Mouse (Mus musculus) heart, adult 2 months (tissue): ENCODE results near the gene Brd4. TPM values are rescaled to one million over a fixed set of nuclear protein-coding genes. Genes with fewer than 3 reads are reported as not detected.

Experiments used
- DNase-seq, 2 experiments: peaks; one replicate each; pipeline ENCODE4 v3.0.0; 2021
- H3K27ac ChIP-seq: fragments of 200-600 bp; 2 replicates; pipeline ENCODE4 v1.8.1; 2022
- H3K27me3 ChIP-seq: fragments of 200-500 bp; 2 replicates; pipeline ENCODE4 v1.6.1; 2012; ENCODE audit warnings: mild to moderate bottlenecking, low read length, inconsistent platforms, mixed read lengths; ENCODE audit not compliant: control insufficient read depth, insufficient read depth
- H3K36me3 ChIP-seq: fragments of 200-500 bp; 2 replicates; pipeline ENCODE4 v1.6.1; 2012; ENCODE audit warnings: low read length, inconsistent platforms; ENCODE audit not compliant: control insufficient read depth, insufficient read depth
- H3K4me1 ChIP-seq: fragments of 200-500 bp; 2 replicates; pipeline ENCODE4 v1.6.1; 2011; ENCODE audit warnings: low read length; ENCODE audit not compliant: control insufficient read depth, insufficient read depth
- H3K4me3 ChIP-seq: fragments of 200-600 bp; 2 replicates; pipeline ENCODE4 v1.8.1; 2022
- H3K79me2 ChIP-seq: fragments of 200-500 bp; replicated peaks from 2 replicates; pipeline ENCODE4 v1.6.1; 2012; ENCODE audit warnings: mild to moderate bottlenecking, inconsistent platforms, low read length, moderate library complexity, mixed read lengths; ENCODE audit not compliant: control insufficient read depth, insufficient read depth
- H3K9ac ChIP-seq: fragments of 200-500 bp; 2 replicates; pipeline ENCODE4 v1.6.1; 2012; ENCODE audit warnings: low read depth, mild to moderate bottlenecking, control low read depth, inconsistent platforms, low read length, mixed read lengths
- CTCF ChIP-seq: fragments of 200-600 bp; IDR thresholded peaks from 2 replicates; pipeline ENCODE4 v1.8.1; 2022; ENCODE audit warnings: antibody characterized with exemption, mild to moderate bottlenecking, moderate library complexity
- EP300 ChIP-seq: fragments of 200-500 bp; IDR thresholded peaks from 2 replicates; pipeline ENCODE4 v1.6.1; 2011; ENCODE audit warnings: low read depth, low read length, control low read depth; ENCODE audit not compliant: insufficient read depth
- POLR2A ChIP-seq: fragments of 200-500 bp; IDR thresholded peaks from 2 replicates; pipeline ENCODE4 v1.6.1; 2011; ENCODE audit warnings: mild to moderate bottlenecking, low read depth, low read length, control low read depth; ENCODE audit not compliant: insufficient read depth
- WGBS: fragments of 180-500 bp; shearing (Covaris S2); methylation state at CpG from one replicate; pipeline ENCODE4 v1.1.7; 2018; 5-methylcytosine and 5-hydroxymethylcytosine counted together
- intact Hi-C: fragments of 180-260 bp; cut with DNase I; formaldehyde crosslinking; loops from one replicate; pipeline ENCODE4 v1.15.1; 2025
- polyA plus RNA-seq: library from polyadenylated mRNA; depleted of rRNA; stranded (reverse); fragments of >200 nt; gene quantifications from 2 replicates; pipeline ENCODE4 v1.2.3, GENCODE M21; 2012
- total RNA-seq, 2 experiments: library from RNA; stranded (reverse); gene quantifications; 2 replicates each; pipeline ENCODE4 v1.2.3; 2021

Brd4 gene
- total and polyA plus RNA-seq, 3 experiments = 21.7 to 55.6 (median 53.3) TPM

- intact Hi-C loops = no loop called here
- H3K9ac ChIP-seq = no peak overlapping the region
- H3K27me3 ChIP-seq = no peaks in the 10 kb centered on the region
- H3K27ac ChIP-seq = no peak overlapping the region
- TF ChIP-seq CTCF (no peak), EP300 (no peak), POLR2A (no peak)
- peaks cover 3% of the 10 kb centered on the region for H3K36me3 ChIP-seq
- WGBS = 55% methylated on average over 5 of the region's 5 CpGs
- DNase-seq = no peak
- 0 out of 2 replicates have a peak, but pooled peaks cover 1% of the 10 kb centered on the region for H3K79me2 ChIP-seq
- H3K4me1 ChIP-seq = peaks cover 3% of the 10 kb centered on the region
- no peak overlapping the region for H3K4me3 ChIP-seq
Observed at GRCm38 (mm10) chr17:32313892-32314291, 29.4 kb upstream of the Brd4 start.

GRCm38 (mm10) chr17:32312801-32313200 is 28.3 kb upstream of the Brd4 start:
- no peak for DNase-seq
- H3K27ac ChIP-seq = no peak overlapping the region
- intact Hi-C loops = no loop called here
- H3K4me3 ChIP-seq = no peak overlapping the region
- H3K27me3 ChIP-seq = no peaks in the 10 kb centered on the region
- TF ChIP-seq POLR2A (no peak), CTCF (no peak), EP300 (no peak)
- whole genome bisulfite sequencing = 87% methylated on average over 8 of the region's 8 CpGs
- no peak overlapping the region for H3K9ac ChIP-seq
- H3K4me1 ChIP-seq = no peaks in the 10 kb centered on the region
- H3K36me3 ChIP-seq = peaks cover 6% of the 10 kb centered on the region
- 0 out of 2 replicates have a peak, but pooled peaks cover 1% of the 10 kb centered on the region for H3K79me2 ChIP-seq

- no peak overlapping the region for H3K9ac ChIP-seq
- H3K4me1 ChIP-seq = no peaks in the 10 kb centered on the region
- H3K79me2 ChIP-seq = no peaks in the 10 kb centered on the region
- no peaks in the 10 kb centered on the region for H3K27me3 ChIP-seq
- no peak overlapping the region for H3K27ac ChIP-seq
- DNase-seq = no peak
- peaks cover 13% of the 10 kb centered on the region for H3K36me3 ChIP-seq
- no peak overlapping the region for H3K4me3 ChIP-seq
- TF ChIP-seq POLR2A (no peak), EP300 (no peak), CTCF (no peak)
- WGBS = 86% methylated on average over 4 of the region's 4 CpGs
- intact Hi-C loops = no loop called here
Observed at GRCm38 (mm10) chr17:32307963-32308362, 23.4 kb upstream of the Brd4 start.

GRCm38 (mm10) chr17:32298125-32298524 is 13.6 kb upstream of the Brd4 start:
- TF ChIP-seq POLR2A (no peak), CTCF (0 out of 2 replicates have a peak, but pooled peaks have one; percentile 7)
- Histone ChIP-seq H3K4me1 (no peaks in the 10 kb centered on the region), H3K4me3 (no peak overlapping the region), H3K9ac (no peak overlapping the region), H3K27ac (no peak overlapping the region), H3K27me3 (no peaks in the 10 kb centered on the region), H3K36me3 (no peaks in the 10 kb centered on the region), H3K79me2 (no peaks in the 10 kb centered on the region)
- intact Hi-C loops = no loop called here
- 91% methylated on average over 1 of the region's 1 CpGs for WGBS
- no peak for DNase-seq

- H3K36me3 ChIP-seq = no peaks in the 10 kb centered on the region
- H3K9ac ChIP-seq = no peak overlapping the region
- no peaks in the 10 kb centered on the region for H3K79me2 ChIP-seq
- TF ChIP-seq POLR2A = no peak
- no peak for TF ChIP-seq CTCF
- no peak for TF ChIP-seq EP300
- DNase-seq = no peak
- no peaks in the 10 kb centered on the region for H3K4me1 ChIP-seq
- no peaks in the 10 kb centered on the region for H3K27me3 ChIP-seq
- WGBS = 77% methylated on average over 2 of the region's 2 CpGs
- intact Hi-C loops = no loop called here
- no peak overlapping the region for H3K27ac ChIP-seq
- H3K4me3 ChIP-seq = no peak overlapping the region
Observed at GRCm38 (mm10) chr17:32295901-32296300, 11.4 kb upstream of the Brd4 start.

- no peaks in the 10 kb centered on the region for H3K79me2 ChIP-seq
- no peak overlapping the region for H3K4me3 ChIP-seq
- WGBS = 77% methylated on average over 4 of the region's 4 CpGs
- H3K27me3 ChIP-seq = no peaks in the 10 kb centered on the region
- H3K4me1 ChIP-seq = no peaks in the 10 kb centered on the region
- TF ChIP-seq EP300 = no peak
- H3K36me3 ChIP-seq = no peaks in the 10 kb centered on the region
- DNase-seq = no peak
- no peak overlapping the region for H3K27ac ChIP-seq
- no peak overlapping the region for H3K9ac ChIP-seq
- intact Hi-C loops = no loop called here
Observed at GRCm38 (mm10) chr17:32295160-32295559, 10.6 kb upstream of the Brd4 start.
